In the genomic region with DNA sequence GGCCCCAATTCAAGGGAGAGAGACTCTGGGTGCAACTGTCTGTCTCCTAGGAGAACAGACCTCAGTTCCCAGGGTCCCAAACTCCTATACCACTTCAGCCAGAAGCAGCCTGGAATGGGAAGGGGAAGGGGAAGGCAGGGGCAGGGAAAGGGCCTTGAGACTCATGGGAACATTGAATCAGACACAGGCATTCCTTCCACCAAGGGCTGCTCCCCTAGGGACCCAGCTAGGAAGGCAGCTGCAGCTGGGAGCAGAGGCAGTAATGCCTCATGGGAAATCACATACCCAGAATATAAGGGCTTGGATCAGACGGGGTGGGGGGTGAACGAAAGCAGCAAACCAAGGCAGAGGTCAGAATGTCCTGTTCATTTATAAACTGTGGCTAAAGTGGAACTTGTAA, we compare ENCODE assay signal across 19 mouse cellular contexts. TPM values are rescaled to one million over a fixed set of nuclear protein-coding genes. Genes with fewer than 3 reads are reported as not detected.
A peak's percentile ranks its signal among the peaks of the same experiment; 100 is the strongest.
DNase-seq lines count a peak whose midpoint lies in the region; ATAC-seq and TF ChIP-seq lines count a peak whose summit lies in the region.
"Had no signal": no experiment of that assay in that cellular context is flagged by ENCODE, and none has a peak within 500 bp of the region (broad histone marks: within the 10 kb centered on the region; RNA-seq: fewer than 3 reads in every experiment).

No protein-coding gene starts in this region.

- peak; percentile 35 for DNase-seq in adrenal gland, postnatal 14 days
- no peak for DNase-seq in adrenal gland, postnatal 10 days
- DNase-seq in hindbrain, postnatal 0 days (ENCODE audit: low spot score) = no peak
- DNase-seq in hindbrain, embryonic 10.5 days (ENCODE audit: low spot score) = no peak
- DNase-seq in adipocyte (ENCODE audit: low spot score) = peak; percentile 76
- DNase-seq in kidney, postnatal 25 days = peak; percentile 11 to 52
- DNase-seq in ovary, postnatal 36 days (ENCODE audit: low spot score) = no peak
- DNase-seq: cerebellum, postnatal 25 days; forebrain, postnatal 0 days; gastrocnemius, postnatal 36 days; layer of hippocampus, postnatal 36 days; left cerebral cortex, postnatal 4 days; midbrain, embryonic 14.5 days had no signal

- no peaks in the 10 kb centered on the region for H3K4me1 ChIP-seq in hindbrain, postnatal 0 days (ENCODE audit: insufficient read depth, low read length)
- H3K4me1 ChIP-seq in hindbrain, embryonic 10.5 days (replicated peaks) = no peaks in the 10 kb centered on the region
- H3K4me1 ChIP-seq in midbrain, embryonic 13.5 days (replicated peaks) = no peaks in the 10 kb centered on the region
- H3K4me1 ChIP-seq: liver, embryonic 12.5 days had no signal

- H3K27ac ChIP-seq in hindbrain, postnatal 0 days = no peak overlapping the region; the same call in 1 of the 2 replicates
- no peak overlapping the region for H3K27ac ChIP-seq in hindbrain, embryonic 10.5 days
- H3K27ac ChIP-seq in midbrain, embryonic 13.5 days = no peak overlapping the region
- H3K27ac ChIP-seq: liver, embryonic 12.5 days had no signal

- no peak overlapping the region for H3K4me2 ChIP-seq in hindbrain, postnatal 0 days (ENCODE audit: low read depth, low read length)
- H3K4me2 ChIP-seq in midbrain, embryonic 13.5 days (replicated peaks) = no peak overlapping the region
- H3K4me2 ChIP-seq: hindbrain, embryonic 13.5 days; liver, embryonic 12.5 days had no signal

- no peaks in the 10 kb centered on the region for H3K27me3 ChIP-seq in hindbrain, postnatal 0 days (ENCODE audit: insufficient read depth, low read length)
- H3K27me3 ChIP-seq in hindbrain, embryonic 10.5 days (ENCODE audit: insufficient read depth, poor library complexity, severe bottlenecking) = no peaks in the 10 kb centered on the region
- no peaks in the 10 kb centered on the region for H3K27me3 ChIP-seq in midbrain, embryonic 13.5 days
- H3K27me3 ChIP-seq: hindbrain, embryonic 13.5 days had no signal

- no peak overlapping the region for H3K9ac ChIP-seq in hindbrain, postnatal 0 days (replicated peaks; ENCODE audit: low read length)
- no peak overlapping the region for H3K9ac ChIP-seq in midbrain, embryonic 13.5 days (replicated peaks)
- H3K9ac ChIP-seq: forebrain, postnatal 0 days; hindbrain, embryonic 13.5 days; liver, embryonic 12.5 days had no signal

- ATAC-seq in hindbrain, postnatal 0 days = peak; percentile 53; the same call in 1 of the 2 replicates
- no peak for ATAC-seq in midbrain, embryonic 13.5 days
- ATAC-seq: forebrain, postnatal 0 days; liver, embryonic 12.5 days had no signal

- no peak overlapping the region for H3K4me3 ChIP-seq in hindbrain, postnatal 0 days (ENCODE audit: low read length)
- no peak overlapping the region for H3K4me3 ChIP-seq in hindbrain, embryonic 10.5 days
- H3K4me3 ChIP-seq in midbrain, embryonic 13.5 days (replicated peaks) = no peak overlapping the region
- H3K4me3 ChIP-seq: hindbrain, embryonic 13.5 days; liver, embryonic 12.5 days had no signal

- no peaks in the 10 kb centered on the region for H3K9me3 ChIP-seq in hindbrain, postnatal 0 days (ENCODE audit: low read length)
- no peaks in the 10 kb centered on the region for H3K9me3 ChIP-seq in hindbrain, embryonic 10.5 days
- H3K9me3 ChIP-seq in midbrain, embryonic 13.5 days = no peaks in the 10 kb centered on the region
- H3K9me3 ChIP-seq: hindbrain, embryonic 13.5 days; liver, embryonic 12.5 days had no signal

- no peak for TF ChIP-seq CTCF in hindbrain, postnatal 0 days (IDR thresholded peaks at IDR 0.05; ENCODE audit: low read depth)

- H3K36me3 ChIP-seq in hindbrain, postnatal 0 days (ENCODE audit: insufficient read depth, low read length) = peaks cover 43% of the 10 kb centered on the region
- peaks cover 73% of the 10 kb centered on the region for H3K36me3 ChIP-seq in hindbrain, embryonic 10.5 days
- peaks cover 67% of the 10 kb centered on the region for H3K36me3 ChIP-seq in midbrain, embryonic 13.5 days

- 81% methylated on average over 2 of the region's 2 CpGs for WGBS in hindbrain, postnatal 0 days
- 92% methylated on average over 2 of the region's 2 CpGs for WGBS in hindbrain, embryonic 10.5 days
- WGBS in midbrain, embryonic 13.5 days = 95% methylated on average over 2 of the region's 2 CpGs

RNA-seq across cellular contexts. Expression of a gene that starts 2.5 kb away (rescaled TPM):
- 3.8 and 4.1 TPM in 2 replicates for total RNA-seq in adrenal gland, postnatal 14 days (2021)
- 1 to 10 TPM; 2.3 to 3.3 TPM for total RNA-seq in adrenal gland, postnatal 10 days (2021)
- total RNA-seq in hindbrain, postnatal 0 days (2014; rRNA removed) = 12.4 and 15.8 TPM in 2 replicates
- polyA plus RNA-seq in hindbrain, postnatal 0 days (2015; fragmentation: Nextera tagmentation; extraction: Ambion mirVana) = 14.5 and 15.0 TPM in 2 replicates
- not detected in 2 replicates for polyA plus RNA-seq in hindbrain, embryonic 10.5 days (2016; fragmentation: Nextera tagmentation; extraction: Ambion mirVana)
- 2.8 and 3.0 TPM in 2 replicates for polyA plus RNA-seq in midbrain, embryonic 13.5 days (2015; fragmentation: Nextera tagmentation; extraction: Ambion mirVana)
- polyA plus RNA-seq: embryonic facial prominence, embryonic 11.5 days; liver, embryonic 12.5 days had no signal

RNA-seq across cellular contexts. Expression of a gene that starts 18.6 kb away (rescaled TPM):
- 22.5 and 24.7 TPM in 2 replicates for total RNA-seq in adrenal gland, postnatal 14 days (2021)
- 10 to 100 TPM; 24.4 to 27.6 TPM for total RNA-seq in adrenal gland, postnatal 10 days (2021)
- 13.2 and 18.0 TPM in 2 replicates for total RNA-seq in hindbrain, postnatal 0 days (2014; rRNA removed)
- polyA plus RNA-seq in hindbrain, postnatal 0 days (2015; fragmentation: Nextera tagmentation; extraction: Ambion mirVana) = 21.3 and 24.1 TPM in 2 replicates
- polyA plus RNA-seq in hindbrain, embryonic 10.5 days (2016; fragmentation: Nextera tagmentation; extraction: Ambion mirVana) = 71.1 and 81.3 TPM in 2 replicates
- polyA plus RNA-seq in midbrain, embryonic 13.5 days (2015; fragmentation: Nextera tagmentation; extraction: Ambion mirVana) = 49.6 and 53.3 TPM in 2 replicates

RNA-seq across cellular contexts. Expression of a gene that starts 42.7 kb away (rescaled TPM):
- 79.9 and 96.2 TPM in 2 replicates for total RNA-seq in adrenal gland, postnatal 14 days (2021)
- total RNA-seq in adrenal gland, postnatal 10 days (2021) = 10 to 100 TPM; 67.6 to 87.0 TPM
- 63.8 and 70.8 TPM in 2 replicates for total RNA-seq in hindbrain, postnatal 0 days (2014; rRNA removed)
- polyA plus RNA-seq in hindbrain, postnatal 0 days (2015; fragmentation: Nextera tagmentation; extraction: Ambion mirVana) = 104 and 106 TPM in 2 replicates
- polyA plus RNA-seq in hindbrain, embryonic 10.5 days (2016; fragmentation: Nextera tagmentation; extraction: Ambion mirVana) = 290 and 328 TPM in 2 replicates
- 176 TPM in 2 replicates for polyA plus RNA-seq in midbrain, embryonic 13.5 days (2015; fragmentation: Nextera tagmentation; extraction: Ambion mirVana)

RNA-seq across cellular contexts. Expression of a gene that starts 42.9 kb away (rescaled TPM):
- total RNA-seq in adrenal gland, postnatal 14 days (2021) = 0.38 and 0.59 TPM in 2 replicates
- total RNA-seq in adrenal gland, postnatal 10 days (2021) = under 1 TPM; 0.21 to 0.27 TPM
- total RNA-seq in hindbrain, postnatal 0 days (2014; rRNA removed) = 0.25 and 0.31 TPM in 2 replicates
- 2.2 and 2.4 TPM in 2 replicates for polyA plus RNA-seq in hindbrain, postnatal 0 days (2015; fragmentation: Nextera tagmentation; extraction: Ambion mirVana)
- polyA plus RNA-seq in hindbrain, embryonic 10.5 days (2016; fragmentation: Nextera tagmentation; extraction: Ambion mirVana) = 1.9 and 2.2 TPM in 2 replicates
- 1.8 and 2.3 TPM in 2 replicates for polyA plus RNA-seq in midbrain, embryonic 13.5 days (2015; fragmentation: Nextera tagmentation; extraction: Ambion mirVana)
- total RNA-seq: gastrocnemius, postnatal 36 days had no signal

RNA-seq across cellular contexts. Expression of a gene that starts 46.8 kb away (rescaled TPM):
- total RNA-seq in adrenal gland, postnatal 14 days (2021) = not detected in 2 replicates
- not detected for total RNA-seq in adrenal gland, postnatal 10 days (2021)
- total RNA-seq in hindbrain, postnatal 0 days (2014; rRNA removed) = not detected in 2 replicates
- not detected in 2 replicates for polyA plus RNA-seq in hindbrain, postnatal 0 days (2015; fragmentation: Nextera tagmentation; extraction: Ambion mirVana)
- not detected in 2 replicates for polyA plus RNA-seq in hindbrain, embryonic 10.5 days (2016; fragmentation: Nextera tagmentation; extraction: Ambion mirVana)
- polyA plus RNA-seq in midbrain, embryonic 13.5 days (2015; fragmentation: Nextera tagmentation; extraction: Ambion mirVana) = not detected in 2 replicates
- total RNA-seq: gastrocnemius, postnatal 36 days; layer of hippocampus, postnatal 36 days; left cerebral cortex, postnatal 4 days had no signal
- polyA plus RNA-seq: embryonic facial prominence, embryonic 11.5 days; forebrain, postnatal 0 days; hindbrain, embryonic 13.5 days; large intestine, adult 2 months; liver, embryonic 12.5 days; midbrain, embryonic 14.5 days; urinary bladder, adult 2 months had no signal

Comparison
In these comparisons a context has a peak if more than half of its experiments do, and no peak if none do; other contexts are left out.
1. DNase-seq: peak in adrenal gland, postnatal 14 days (single experiment), adipocyte (single experiment) and kidney, postnatal 25 days (2 of 2); none in adrenal gland, postnatal 10 days (single experiment), hindbrain, postnatal 0 days (single experiment), hindbrain, embryonic 10.5 days (single experiment) and ovary, postnatal 36 days (single experiment).